Mouse (Mus musculus): ENCODE results near the gene Antxrl.

Antxrl gene

GRCm38 (mm10) chr14:34103855-34104254, 51.3 kb downstream of the Antxrl start:
- no peak for DNase-seq (ENCODE audit: low read depth, low spot score)

- no peak for DNase-seq (ENCODE audit: low read depth, low spot score)
Measured at GRCm38 (mm10) chr14:34104892-34105291, 52.4 kb downstream of the Antxrl start.

DNA sequence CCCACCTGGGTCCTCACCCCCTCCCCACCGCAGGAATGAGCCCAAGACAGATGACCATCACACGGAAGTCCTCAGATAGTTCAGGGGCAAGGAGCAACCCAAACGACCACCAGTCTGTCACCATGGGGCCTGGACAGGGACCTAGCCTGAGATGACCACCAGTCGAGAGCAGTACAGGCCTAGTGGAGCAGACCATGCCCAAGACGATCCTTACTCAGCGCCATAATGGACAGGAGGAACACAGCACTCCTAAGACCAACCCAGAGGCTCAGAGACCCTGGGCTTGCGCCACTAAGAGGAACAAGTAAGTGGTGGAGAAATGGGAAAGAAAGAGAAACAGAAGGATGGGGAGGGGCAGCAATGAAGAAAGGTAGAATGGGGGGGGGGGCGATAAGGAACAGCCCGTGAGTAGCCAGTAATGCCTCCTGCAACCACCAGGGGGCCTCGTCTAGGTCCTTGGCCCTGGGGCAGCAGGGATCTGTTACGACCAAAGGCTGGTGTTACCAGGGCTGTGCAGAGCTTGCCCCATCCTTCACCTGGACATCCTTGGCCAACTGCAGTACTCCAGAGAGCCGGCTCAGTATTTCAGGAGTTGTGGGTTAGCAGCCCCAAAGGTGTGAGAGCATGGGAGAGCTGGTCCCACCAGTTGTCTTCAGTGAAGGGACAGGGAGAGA, 54.0 kb downstream of the Antxrl start:
- DNase-seq (ENCODE audit: low read depth, low spot score) = no peak

GRCm38 (mm10) chr14:34107594-34107993, 55.1 kb downstream of the Antxrl start:
- DNase-seq (ENCODE audit: low read depth, low spot score) = no peak

- no peak for DNase-seq (ENCODE audit: low read depth, low spot score)
Measured at GRCm38 (mm10) chr14:34114311-34114710, 61.8 kb downstream of the Antxrl start.

DNA sequence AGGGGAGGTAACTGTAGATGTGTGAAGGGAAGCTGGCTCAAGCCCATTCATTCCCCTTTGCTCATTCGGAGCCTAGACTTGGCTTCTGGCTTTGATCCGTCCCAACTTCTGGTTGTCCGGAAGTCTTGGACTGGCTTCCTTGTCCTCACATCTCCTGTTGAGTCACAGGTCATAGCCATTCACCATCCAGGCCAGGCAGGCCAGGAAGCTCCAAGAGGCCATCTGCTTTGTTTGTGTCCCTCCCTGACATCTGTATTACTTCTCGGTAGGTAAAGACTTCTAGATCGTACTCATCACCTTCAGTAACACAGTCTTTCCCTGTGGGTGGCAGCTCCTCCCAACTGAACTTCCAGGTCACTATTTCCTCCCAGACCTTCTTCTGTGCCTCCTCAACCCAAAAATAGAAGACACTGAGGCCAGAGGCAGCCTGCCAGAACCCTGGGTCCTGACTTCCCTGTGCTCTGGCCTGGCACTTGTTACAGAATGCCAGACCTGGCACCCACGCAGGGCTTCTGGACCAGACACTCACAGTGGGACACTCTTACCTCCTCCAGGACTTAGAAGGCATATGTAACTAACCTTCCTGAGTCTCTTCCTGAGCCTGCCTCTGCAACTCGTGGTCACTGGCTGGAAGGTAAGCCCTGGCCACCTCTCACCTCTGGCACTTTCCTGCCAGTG, 66.7 kb downstream of the Antxrl start:
- DNase-seq (ENCODE audit: low read depth, low spot score) = no peak

DNA sequence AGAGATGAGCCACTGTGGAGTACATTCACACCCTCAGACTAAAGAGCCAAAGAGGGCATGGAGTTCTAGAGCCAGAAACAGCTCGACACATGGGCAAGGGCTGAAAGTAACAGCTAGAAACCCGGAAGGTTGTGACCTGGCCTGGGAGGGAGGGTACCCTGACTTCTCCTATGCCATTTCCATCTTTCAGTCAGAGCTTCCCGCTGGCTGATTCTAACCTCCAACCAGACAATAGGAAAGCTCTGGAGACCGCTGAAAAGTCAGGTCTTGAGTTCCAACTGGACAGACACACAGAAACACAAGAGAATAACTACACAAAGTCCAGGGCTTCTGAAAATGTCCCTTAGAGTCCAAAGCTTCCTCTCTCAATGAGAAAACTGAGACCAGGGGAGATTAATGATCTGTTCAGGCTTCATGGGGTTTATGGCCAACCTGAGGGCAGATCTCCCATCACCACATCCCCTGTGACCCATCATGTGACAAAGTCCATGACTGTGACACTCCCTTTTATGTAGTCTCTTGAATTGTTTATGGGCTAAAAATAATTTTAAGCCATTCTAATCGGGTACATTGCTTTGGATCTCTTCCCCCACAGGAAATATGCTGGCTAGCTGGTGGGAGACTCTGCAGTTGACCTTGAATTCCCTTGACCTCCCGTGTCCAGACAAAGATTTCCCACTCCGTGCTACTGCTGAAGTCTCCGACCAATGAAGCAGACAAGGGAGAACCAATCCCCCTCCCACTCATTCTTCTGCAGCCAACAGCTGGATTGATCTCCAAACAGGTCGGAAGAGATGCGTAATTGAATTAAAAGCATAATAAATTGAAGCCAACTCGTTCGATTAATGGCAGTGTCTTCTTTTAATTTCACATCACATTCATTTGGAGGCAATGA, 67.8 kb downstream of the Antxrl start:
- no peak for DNase-seq (ENCODE audit: low read depth, low spot score)

DNA sequence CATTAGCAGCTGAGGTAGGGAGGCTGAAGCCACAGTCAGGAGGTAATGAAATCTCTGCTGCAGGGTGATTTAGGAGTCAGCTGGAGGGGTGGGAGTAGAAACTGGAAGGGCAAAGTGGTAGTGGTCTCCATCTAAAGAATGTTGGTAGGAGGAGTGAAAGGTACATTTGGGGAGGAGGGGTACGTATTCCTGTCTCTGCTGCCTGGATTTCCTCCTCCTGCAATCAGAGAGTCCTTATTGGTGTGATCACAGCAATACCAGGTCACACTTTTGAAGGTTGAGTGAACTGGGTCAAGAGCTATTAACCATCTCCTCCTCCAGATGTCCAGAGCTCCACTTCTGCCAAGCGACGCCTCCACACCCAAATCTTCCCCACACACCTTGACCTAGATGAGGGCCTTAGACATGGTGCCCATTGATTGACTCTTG, 68.4 kb downstream of the Antxrl start:
- no peak for DNase-seq (ENCODE audit: low read depth, low spot score)

- DNase-seq (ENCODE audit: low read depth, low spot score) = no peak
Measured at GRCm38 (mm10) chr14:34121691-34122090, 69.2 kb downstream of the Antxrl start.

Data from CD4-positive helper T cell, adult 2 months (primary cell).